Mouse (Mus musculus): ENCODE data around the gene Sgtb.
A peak's percentile ranks its signal among the peaks of the same experiment; 100 is the strongest.

The Sgtb gene

GRCm38 (mm10) chr13:104110526-104110925, 985 bp downstream of the Sgtb start:
- DNase-seq, result no peak

- DNase-seq, result no peak
Measured at GRCm38 (mm10) chr13:104112266-104112900, 2.8 kb downstream of the Sgtb start.

GRCm38 (mm10) chr13:104113782-104114181, 4.2 kb downstream of the Sgtb start:
- DNase-seq, result no peak

GRCm38 (mm10) chr13:104114827-104115226, 5.3 kb downstream of the Sgtb start:
- DNase-seq, result no peak

- DNase-seq, result no peak
Measured at GRCm38 (mm10) chr13:104122078-104122840, 12.7 kb downstream of the Sgtb start.

- no peak for DNase-seq
Measured at GRCm38 (mm10) chr13:104123662-104124381, 14.3 kb downstream of the Sgtb start.

GRCm38 (mm10) chr13:104132561-104132960, 23.0 kb downstream of the Sgtb start:
- no peak for DNase-seq

GRCm38 (mm10) chr13:104134510-104135085, 25.1 kb downstream of the Sgtb start:
- no peak for DNase-seq

GRCm38 (mm10) chr13:104139369-104140209, 30.0 kb downstream of the Sgtb start:
- peak; percentile 74 for DNase-seq

- DNase-seq, result no peak
Measured at GRCm38 (mm10) chr13:104144871-104145270, 35.3 kb downstream of the Sgtb start.

GRCm38 (mm10) chr13:104145646-104146045, 36.1 kb downstream of the Sgtb start:
- no peak for DNase-seq

- no peak for DNase-seq
Measured at GRCm38 (mm10) chr13:104154180-104154579, 44.6 kb downstream of the Sgtb start.

- DNase-seq, result no peak
Measured at GRCm38 (mm10) chr13:104155106-104155505, 45.6 kb downstream of the Sgtb start.

- no peak for DNase-seq
Measured at GRCm38 (mm10) chr13:104155686-104156085, 46.1 kb downstream of the Sgtb start.

- no peak for DNase-seq
Measured at GRCm38 (mm10) chr13:104171711-104172110, 62.2 kb downstream of the Sgtb start.

- DNase-seq, result no peak
Measured at GRCm38 (mm10) chr13:104172498-104172897, 63.0 kb downstream of the Sgtb start.

- DNase-seq, result no peak
Measured at GRCm38 (mm10) chr13:104176874-104177273, 67.3 kb downstream of the Sgtb start.

GRCm38 (mm10) chr13:104177796-104178649, 68.5 kb downstream of the Sgtb start, which contains the start of gene Trappc13:
Gene Trappc13 (minus strand): TSS chr13:104178469.
- DNase-seq, result no peak

- peak; percentile 97 for DNase-seq
Measured at GRCm38 (mm10) chr13:104178650-104179121, 69.1 kb downstream of the Sgtb start, which contains the start of gene Trim23. Gene Trim23 (plus strand): TSS chr13:104178797.

GRCm38 (mm10) chr13:104179176-104179888, 69.8 kb downstream of the Sgtb start:
- no peak for DNase-seq
